Mouse (Mus musculus): ENCODE results near the gene Tnnt2. TPM values are rescaled to one million over a fixed set of nuclear protein-coding genes. Genes with fewer than 3 reads are reported as not detected.

Tnnt2 gene
- polyA plus RNA-seq, 1 experiment from 2014 or later, result 7,347 TPM

DNA sequence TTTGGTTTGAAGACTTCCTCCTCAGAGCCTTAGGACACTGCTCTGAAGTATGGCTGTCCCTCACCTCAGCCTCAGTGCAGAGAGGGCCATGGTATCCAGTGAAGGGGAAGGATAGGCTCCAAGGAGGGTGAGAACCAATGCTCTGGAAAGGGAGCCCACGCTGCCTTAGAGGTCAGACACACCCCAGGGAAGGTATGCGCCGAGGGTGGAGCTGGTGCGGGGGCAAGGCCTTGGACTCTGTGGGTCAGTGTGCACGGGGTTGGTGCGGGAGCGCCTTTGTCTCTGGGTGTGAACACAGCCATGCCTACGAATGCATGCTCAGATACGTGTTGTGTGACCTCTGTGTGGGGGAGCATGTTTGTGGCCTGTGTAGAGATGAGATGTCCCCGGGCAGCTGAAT lies 16.1 kb upstream of the Tnnt2 start:
- ATAC-seq (ENCODE audit: insufficient number of reproducible peaks, insufficient read depth, low FRiP score, low read depth), result no peak
- 93% methylated on average over 10 of the region's 10 CpGs for WGBS
- Histone ChIP-seq H3K9me3 (ENCODE audit: control insufficient read depth, low read length) (no peaks in the 10 kb centered on the region), H3K4me3 (ENCODE audit: control insufficient read depth in 1 of 2, insufficient read depth in 1 of 2, low read depth in 1 of 2, low read length in 2 of 2) (no peak overlapping the region), H3K9ac (ENCODE audit: low read length) (no peak overlapping the region), H3K4me1 (ENCODE audit: control insufficient read depth in 2 of 2, insufficient read depth in 2 of 2, low read length in 2 of 2) (peaks cover 9 to 14% of the 10 kb centered on the region in 2 experiments; a peak in 2 of 4 replicates), H3K36me3 (ENCODE audit: control insufficient read depth, insufficient read depth, low read length) (no peaks in the 10 kb centered on the region), H3K27ac (replicated peaks in 1 of 2; ENCODE audit: control insufficient read depth in 1 of 2, insufficient read depth in 1 of 2, low read depth in 2 of 2, low read length in 2 of 2) (no peak overlapping the region), H3K27me3 (ENCODE audit: control insufficient read depth, insufficient read depth, low read length) (peaks cover 15% of the 10 kb centered on the region), H3K4me2 (ENCODE audit: low read length) (no peak overlapping the region)

DNA sequence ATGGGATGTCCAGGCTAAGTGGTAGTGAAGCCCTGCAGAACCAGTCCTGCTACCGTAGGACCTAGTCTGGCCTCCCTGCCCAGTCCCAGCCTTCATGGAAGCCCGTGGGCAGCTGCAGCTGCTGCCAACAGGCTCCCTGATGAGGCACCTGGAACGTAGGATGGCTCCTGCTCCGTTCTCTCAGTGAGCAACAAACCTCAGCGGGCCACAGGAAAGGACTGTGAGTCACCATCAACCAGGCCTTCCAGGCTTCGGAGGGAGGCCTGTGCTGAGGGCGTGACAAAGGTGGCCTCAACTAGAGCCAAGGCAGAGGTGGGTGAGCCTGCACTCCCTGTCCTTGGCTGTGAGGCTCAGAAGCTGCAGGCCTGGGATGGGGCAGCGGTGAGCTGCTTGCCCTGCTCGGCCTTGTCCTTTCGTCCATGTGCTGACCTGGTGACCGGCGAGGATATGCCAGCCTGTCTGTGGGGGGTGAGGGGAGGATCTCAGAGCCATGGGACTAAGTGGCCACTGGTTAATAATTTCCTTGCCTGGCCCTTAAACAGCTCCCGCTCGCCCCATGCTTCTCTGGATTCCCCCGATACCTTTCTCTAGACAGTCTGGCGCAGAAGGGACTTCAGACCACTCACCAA lies 15.3 kb upstream of the Tnnt2 start:
- no peak for ATAC-seq (ENCODE audit: insufficient number of reproducible peaks, insufficient read depth, low FRiP score, low read depth)
- no peaks in the 10 kb centered on the region for H3K9me3 ChIP-seq (ENCODE audit: control insufficient read depth, low read length)

DNA sequence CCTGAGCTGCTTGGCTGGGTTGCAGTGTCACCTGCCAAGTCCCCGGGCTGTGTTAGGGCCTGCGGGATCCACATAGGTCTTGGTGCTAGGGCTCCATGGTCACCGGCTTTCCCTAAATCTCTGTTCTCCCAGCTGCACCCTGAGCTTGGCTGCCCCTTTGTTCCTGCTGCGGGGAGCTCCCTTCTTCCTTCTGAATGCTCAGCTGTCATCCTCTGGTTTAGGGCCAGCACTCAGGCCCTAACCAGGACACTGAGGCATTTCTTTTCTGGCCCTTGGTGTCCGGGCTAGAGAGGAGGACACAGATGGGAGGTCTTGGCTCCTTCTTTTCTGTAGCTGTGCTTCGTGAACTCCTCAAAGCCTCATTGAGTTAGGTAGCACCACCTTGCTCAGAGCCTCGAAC lies 14.4 kb upstream of the Tnnt2 start:
- H3K9ac ChIP-seq (ENCODE audit: low read length), result no peak overlapping the region
- no peaks in the 10 kb centered on the region for H3K9me3 ChIP-seq (ENCODE audit: control insufficient read depth, low read length)
- ATAC-seq (ENCODE audit: insufficient number of reproducible peaks, insufficient read depth, low FRiP score, low read depth), result no peak
- no peak overlapping the region for H3K27ac ChIP-seq (replicated peaks in 1 of 2; ENCODE audit: control insufficient read depth in 1 of 2, insufficient read depth in 1 of 2, low read depth in 2 of 2, low read length in 2 of 2)
- peaks cover 7 to 14% of the 10 kb centered on the region in 2 experiments; a peak in 2 of 4 replicates for H3K4me1 ChIP-seq (ENCODE audit: control insufficient read depth in 2 of 2, insufficient read depth in 2 of 2, low read length in 2 of 2)
- 87% methylated on average over 7 of the region's 7 CpGs for WGBS
- peaks cover 15% of the 10 kb centered on the region for H3K27me3 ChIP-seq (ENCODE audit: control insufficient read depth, insufficient read depth, low read length)
- H3K36me3 ChIP-seq (ENCODE audit: control insufficient read depth, insufficient read depth, low read length), result no peaks in the 10 kb centered on the region
- no peak overlapping the region for H3K4me2 ChIP-seq (ENCODE audit: low read length)
- H3K4me3 ChIP-seq (ENCODE audit: control insufficient read depth in 1 of 2, insufficient read depth in 1 of 2, low read depth in 1 of 2, low read length in 2 of 2), result no peak overlapping the region

More for the DNA sequence above, 15.3 kb upstream of the Tnnt2 start:
- no peak overlapping the region for H3K9ac ChIP-seq (ENCODE audit: low read length)
- 85% methylated on average over 16 of the region's 16 CpGs for WGBS
- no peak overlapping the region for H3K4me2 ChIP-seq (ENCODE audit: low read length)
- no peaks in the 10 kb centered on the region for H3K36me3 ChIP-seq (ENCODE audit: control insufficient read depth, insufficient read depth, low read length)
- no peak overlapping the region for H3K27ac ChIP-seq (replicated peaks in 1 of 2; ENCODE audit: control insufficient read depth in 1 of 2, insufficient read depth in 1 of 2, low read depth in 2 of 2, low read length in 2 of 2)
- peaks cover 9 to 14% of the 10 kb centered on the region in 2 experiments; a peak in 2 of 4 replicates for H3K4me1 ChIP-seq (ENCODE audit: control insufficient read depth in 2 of 2, insufficient read depth in 2 of 2, low read length in 2 of 2)
- no peak overlapping the region for H3K4me3 ChIP-seq (ENCODE audit: control insufficient read depth in 1 of 2, insufficient read depth in 1 of 2, low read depth in 1 of 2, low read length in 2 of 2)
- H3K27me3 ChIP-seq (ENCODE audit: control insufficient read depth, insufficient read depth, low read length), result peaks cover 15% of the 10 kb centered on the region

DNA sequence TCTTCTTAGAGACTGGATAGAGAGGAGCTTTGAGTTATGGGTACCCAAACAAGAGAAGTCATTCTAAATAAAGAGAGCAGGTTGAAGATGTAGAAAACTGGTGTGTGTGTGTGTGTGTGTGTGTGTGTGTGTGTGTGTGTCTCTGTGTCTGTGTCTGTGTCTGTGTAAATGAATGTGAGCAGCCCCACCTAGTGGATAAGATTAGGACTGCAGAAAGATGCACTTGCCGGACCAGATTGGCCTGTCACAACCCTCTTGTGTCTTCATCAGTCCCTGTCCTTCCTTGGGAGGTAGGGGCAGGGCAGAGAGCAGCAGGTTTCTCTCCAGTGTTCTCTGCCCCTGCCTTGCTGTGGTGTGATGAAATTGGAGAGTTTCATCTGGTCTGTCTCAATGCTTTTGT lies 7.2 kb upstream of the Tnnt2 start:
- Histone ChIP-seq H3K4me1 (ENCODE audit: control insufficient read depth in 2 of 2, insufficient read depth in 2 of 2, low read length in 2 of 2) (peaks cover 12 to 40% of the 10 kb centered on the region in 2 experiments), H3K4me2 (ENCODE audit: low read length) (no peak overlapping the region), H3K27ac (replicated peaks in 1 of 2; ENCODE audit: control insufficient read depth in 1 of 2, insufficient read depth in 1 of 2, low read depth in 2 of 2, low read length in 2 of 2) (no peak overlapping the region), H3K4me3 (ENCODE audit: control insufficient read depth in 1 of 2, insufficient read depth in 1 of 2, low read depth in 1 of 2, low read length in 2 of 2) (no peak overlapping the region), H3K27me3 (ENCODE audit: control insufficient read depth, insufficient read depth, low read length) (no peaks in the 10 kb centered on the region), H3K36me3 (ENCODE audit: control insufficient read depth, insufficient read depth, low read length) (no peaks in the 10 kb centered on the region), H3K9me3 (ENCODE audit: control insufficient read depth, low read length) (no peaks in the 10 kb centered on the region), H3K9ac (ENCODE audit: low read length) (no peak overlapping the region)
- ATAC-seq (ENCODE audit: insufficient number of reproducible peaks, insufficient read depth, low FRiP score, low read depth), result no peak
- 10% methylated on average over 1 of the region's 1 CpGs for WGBS

DNA sequence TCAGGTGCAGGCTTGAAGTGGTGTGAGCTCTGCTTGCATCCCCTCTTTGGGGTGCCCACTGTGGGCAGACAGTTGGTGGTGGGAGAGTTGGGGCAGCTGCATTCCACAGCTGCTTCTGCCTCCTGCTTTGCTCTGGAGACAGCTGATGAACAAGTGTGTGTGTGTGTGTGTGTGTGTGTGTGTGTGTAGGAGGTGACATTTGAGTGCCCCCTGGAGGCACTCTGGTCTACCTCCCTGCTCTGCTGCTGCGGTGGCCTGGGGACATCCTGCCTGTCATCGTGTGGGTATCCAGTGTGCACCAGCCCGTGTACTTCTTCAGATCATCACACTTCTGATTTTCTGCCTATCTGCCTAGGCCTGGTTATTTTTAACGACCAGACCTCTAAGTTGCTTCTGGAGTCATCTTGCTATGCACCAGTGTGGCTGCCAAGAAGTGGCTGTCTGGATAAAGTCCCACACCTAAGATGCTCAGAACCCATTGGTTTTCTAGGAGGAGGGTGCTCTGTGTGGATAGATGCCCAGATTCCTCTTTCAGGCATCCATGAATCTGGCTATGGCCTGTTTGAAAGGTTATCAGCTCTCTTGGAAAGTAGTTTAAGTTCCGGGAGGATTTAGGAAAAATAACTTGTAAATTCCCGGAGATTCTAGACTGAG lies 1.8 kb upstream of the Tnnt2 start:
- Histone ChIP-seq H3K4me2 (ENCODE audit: low read length) (peak overlapping the region; percentile 19), H3K4me3 (ENCODE audit: control insufficient read depth in 1 of 2, insufficient read depth in 1 of 2, low read depth in 1 of 2, low read length in 2 of 2) (no peak overlapping the region), H3K9me3 (ENCODE audit: control insufficient read depth, low read length) (no peaks in the 10 kb centered on the region), H3K27ac (replicated peaks in 1 of 2; ENCODE audit: control insufficient read depth in 1 of 2, insufficient read depth in 1 of 2, low read depth in 2 of 2, low read length in 2 of 2) (peak overlapping the region; percentile 35 to 97), H3K36me3 (ENCODE audit: control insufficient read depth, insufficient read depth, low read length) (peaks cover 17% of the 10 kb centered on the region; the same call in 1 of the 2 replicates), H3K4me1 (ENCODE audit: control insufficient read depth in 2 of 2, insufficient read depth in 2 of 2, low read length in 2 of 2) (peaks cover 29 to 59% of the 10 kb centered on the region in 2 experiments), H3K9ac (ENCODE audit: low read length) (peak overlapping the region; percentile 63), H3K27me3 (ENCODE audit: control insufficient read depth, insufficient read depth, low read length) (no peaks in the 10 kb centered on the region)
- 20% methylated on average over 6 of the region's 6 CpGs for WGBS
- no peak for ATAC-seq (ENCODE audit: insufficient number of reproducible peaks, insufficient read depth, low FRiP score, low read depth)

DNA sequence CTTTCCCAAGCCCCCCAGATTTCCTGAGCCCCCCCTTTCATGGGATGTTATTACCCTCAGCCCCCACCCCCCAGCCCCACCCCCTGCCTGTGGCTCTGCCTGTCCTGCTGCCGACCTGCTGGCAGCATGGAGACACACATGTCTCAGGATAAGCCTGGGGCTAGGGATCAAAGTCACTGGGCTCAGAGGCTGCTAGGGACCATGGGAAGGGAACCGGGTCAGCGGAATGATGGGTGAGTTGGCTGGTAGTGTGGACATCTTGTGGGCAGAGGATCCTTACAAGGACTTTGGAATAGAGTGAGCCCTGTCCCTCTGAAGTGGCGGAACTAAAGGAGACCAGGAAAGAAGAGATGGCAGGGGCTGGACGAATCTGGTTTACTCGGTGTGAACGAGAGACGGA lies 1.2 kb upstream of the Tnnt2 start:
- no peak for ATAC-seq (ENCODE audit: insufficient number of reproducible peaks, insufficient read depth, low FRiP score, low read depth)
- H3K27ac ChIP-seq (replicated peaks in 1 of 2; ENCODE audit: control insufficient read depth in 1 of 2, insufficient read depth in 1 of 2, low read depth in 2 of 2, low read length in 2 of 2), result peak overlapping the region; percentile 97 to 98
- peak overlapping the region; percentile 63 for H3K9ac ChIP-seq (ENCODE audit: low read length)
- H3K4me1 ChIP-seq (ENCODE audit: control insufficient read depth in 2 of 2, insufficient read depth in 2 of 2, low read length in 2 of 2), result peaks cover 31 to 56% of the 10 kb centered on the region in 2 experiments
- 46% methylated on average over 8 of the region's 8 CpGs for WGBS
- no peaks in the 10 kb centered on the region for H3K27me3 ChIP-seq (ENCODE audit: control insufficient read depth, insufficient read depth, low read length)
- H3K4me3 ChIP-seq (ENCODE audit: control insufficient read depth in 1 of 2, insufficient read depth in 1 of 2, low read depth in 1 of 2, low read length in 2 of 2), result no peak overlapping the region
- peaks cover 23% of the 10 kb centered on the region for H3K36me3 ChIP-seq (ENCODE audit: control insufficient read depth, insufficient read depth, low read length)
- no peaks in the 10 kb centered on the region for H3K9me3 ChIP-seq (ENCODE audit: control insufficient read depth, low read length)
- H3K4me2 ChIP-seq (ENCODE audit: low read length), result peak overlapping the region; percentile 46

DNA sequence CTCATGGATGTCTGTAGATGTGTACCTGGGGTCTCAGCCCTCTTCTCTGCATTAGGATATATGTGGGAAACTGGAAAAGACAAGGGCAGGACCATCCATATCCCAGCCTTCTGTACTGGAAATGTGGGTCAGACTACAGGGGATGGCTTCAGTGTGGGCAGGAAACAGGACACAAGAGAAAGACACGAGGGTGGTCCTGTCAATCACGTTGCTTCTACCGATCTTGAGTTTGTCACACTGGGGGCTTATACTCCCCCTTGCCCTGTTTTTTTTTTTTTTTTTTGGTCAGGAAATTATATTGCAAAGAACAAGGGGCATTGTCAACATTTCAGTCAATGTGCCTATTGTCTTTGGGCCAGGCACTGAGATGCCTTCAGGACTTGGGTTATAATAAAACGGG lies 2.5 kb downstream of the Tnnt2 start:
- H3K27me3 ChIP-seq (ENCODE audit: control insufficient read depth, insufficient read depth, low read length), result no peaks in the 10 kb centered on the region
- H3K4me2 ChIP-seq (ENCODE audit: low read length), result peak overlapping the region; percentile 75
- 26% methylated on average over 4 of the region's 4 CpGs for WGBS
- no peak for ATAC-seq (ENCODE audit: insufficient number of reproducible peaks, insufficient read depth, low FRiP score, low read depth)
- peaks cover 60% of the 10 kb centered on the region for H3K36me3 ChIP-seq (ENCODE audit: control insufficient read depth, insufficient read depth, low read length)
- H3K9ac ChIP-seq (ENCODE audit: low read length), result peak overlapping the region; percentile 89
- peak overlapping the region; percentile 95 to 100 for H3K27ac ChIP-seq (replicated peaks in 1 of 2; ENCODE audit: control insufficient read depth in 1 of 2, insufficient read depth in 1 of 2, low read depth in 2 of 2, low read length in 2 of 2)
- H3K4me1 ChIP-seq (ENCODE audit: control insufficient read depth in 2 of 2, insufficient read depth in 2 of 2, low read length in 2 of 2), result peaks cover 51 to 64% of the 10 kb centered on the region in 2 experiments
- H3K4me3 ChIP-seq (ENCODE audit: control insufficient read depth in 1 of 2, insufficient read depth in 1 of 2, low read depth in 1 of 2, low read length in 2 of 2), result peak overlapping the region; percentile 52 to 71
- no peaks in the 10 kb centered on the region for H3K9me3 ChIP-seq (ENCODE audit: control insufficient read depth, low read length)
